Mouse (Mus musculus) kidney, postnatal 0 days (tissue): ENCODE results near the gene Pdzrn3. TPM values are rescaled to one million over a fixed set of nuclear protein-coding genes. Genes with fewer than 3 reads are reported as not detected.

Experiments
- ATAC-seq: fragments of 200-750 bp; cut with Nextera tagmentation; replicated peaks from 2 replicates; pipeline ENCODE4 v1.8.0; 2017; ENCODE audit warnings: low read depth, moderate number of reproducible peaks, moderate TSS enrichment, moderate library complexity; ENCODE audit not compliant: low FRiP score
- DNase-seq: peaks from one replicate; pipeline ENCODE4 v3.0.0-alpha.2; 2016; ENCODE audit warnings: low spot score
- H3K27ac ChIP-seq: fragments of 300-500 bp; sonication (generic); 2 replicates; pipeline ENCODE4 v1.5.1; 2014; ENCODE audit warnings: mild to moderate bottlenecking
- H3K27me3 ChIP-seq: fragments of 300-500 bp; sonication (generic); 2 replicates; pipeline ENCODE4 v1.6.1; 2014; ENCODE audit warnings: low read length, mixed read lengths; ENCODE audit not compliant: insufficient read depth
- H3K36me3 ChIP-seq: fragments of 300-500 bp; sonication (generic); 2 replicates; pipeline ENCODE4 v1.6.1; 2014; ENCODE audit warnings: low read length, mixed read lengths; ENCODE audit not compliant: insufficient read depth
- H3K4me1 ChIP-seq: fragments of 300-500 bp; sonication (generic); replicated peaks from 2 replicates; pipeline ENCODE4 v1.6.1; 2014; ENCODE audit warnings: antibody characterized with exemption, low read length, mixed read lengths; ENCODE audit not compliant: insufficient read depth
- H3K4me2 ChIP-seq: fragments of 300-500 bp; sonication (generic); 2 replicates; pipeline ENCODE4 v1.6.1; 2014; ENCODE audit warnings: mild to moderate bottlenecking, low read length, moderate library complexity, mixed read lengths
- H3K4me3 ChIP-seq: fragments of 300-500 bp; sonication (generic); replicated peaks from 2 replicates; pipeline ENCODE4 v1.5.1; 2014; ENCODE audit warnings: low read depth, low read length
- H3K9ac ChIP-seq: fragments of 300-500 bp; sonication (generic); 2 replicates; pipeline ENCODE4 v1.6.1; 2014; ENCODE audit warnings: low read depth, low read length
- H3K9me3 ChIP-seq: fragments of 300-500 bp; sonication (generic); replicated peaks from 2 replicates; pipeline ENCODE4 v1.6.1; 2016; ENCODE audit warnings: low read length, inconsistent platforms, mixed read lengths
- CTCF ChIP-seq: IDR thresholded peaks from 2 replicates; pipeline ENCODE4 v1.5.1; 2016; ENCODE audit warnings: antibody characterized with exemption, low read depth, mild to moderate bottlenecking, moderate library complexity
- WGBS: fragments of 180-500 bp; shearing (Covaris S2); extraction: QIAGEN DNeasy Blood & Tissue Kit; methylation state at CpG from one replicate; pipeline ENCODE4 v1.1.7; 2014; 5-methylcytosine and 5-hydroxymethylcytosine counted together
- polyA plus RNA-seq: library from polyadenylated mRNA; unstranded; fragments of >200 nt; fragmentation: Nextera tagmentation; extraction: Ambion mirVana; gene quantifications from 2 replicates; pipeline ENCODE4 v1.2.1, GENCODE M21; 2015

The Pdzrn3 gene
- polyA plus RNA-seq, 1 experiment from 2014 or later = 7.0 TPM

DNA sequence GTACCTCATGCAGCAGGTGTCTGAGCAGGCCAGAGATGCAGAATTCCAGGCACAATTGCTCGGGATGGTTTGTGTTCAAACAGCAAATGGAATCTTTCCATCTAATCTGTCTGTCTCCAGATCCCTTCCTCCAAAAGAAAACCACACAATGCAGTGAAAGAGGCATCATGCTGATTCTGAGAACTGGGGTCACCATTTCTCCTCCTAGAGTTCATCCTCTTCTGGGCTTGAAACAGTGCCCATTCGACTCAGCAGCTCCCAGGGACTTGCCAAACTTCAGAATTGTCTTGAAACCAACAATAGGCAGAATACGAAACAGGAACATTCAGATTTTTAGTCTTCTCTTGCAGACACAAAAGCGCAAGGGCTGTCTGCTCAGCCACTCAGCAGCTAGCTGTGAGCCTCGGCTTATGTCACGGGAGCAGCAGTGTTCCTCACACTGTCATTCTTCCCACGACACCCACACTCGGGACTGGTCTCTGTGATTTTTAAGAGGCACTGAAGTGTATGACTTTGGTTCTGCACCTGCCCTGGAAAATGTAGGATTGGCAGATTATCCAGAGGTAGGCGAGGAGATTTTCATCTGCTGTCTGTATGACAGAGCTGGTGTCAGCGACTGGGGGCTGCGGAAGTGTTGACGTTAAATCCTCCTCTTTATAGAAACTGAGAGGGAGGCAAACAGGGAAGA, 125.6 kb downstream of the Pdzrn3 start:
- H3K9ac ChIP-seq = no peak overlapping the region
- peaks cover 13% of the 10 kb centered on the region; the same call in 1 of the 2 replicates for H3K4me1 ChIP-seq
- H3K4me3 ChIP-seq = no peak overlapping the region
- WGBS = 58% methylated on average over 12 of the region's 12 CpGs
- ATAC-seq = no peak
- no peaks in the 10 kb centered on the region for H3K9me3 ChIP-seq
- no peaks in the 10 kb centered on the region for H3K36me3 ChIP-seq
- H3K27ac ChIP-seq = no peak overlapping the region
- no peak for DNase-seq
- no peaks in the 10 kb centered on the region for H3K27me3 ChIP-seq
- H3K4me2 ChIP-seq = no peak overlapping the region
- TF ChIP-seq CTCF = no peak

GRCm38 (mm10) chr6:101251160-101251559, 126.5 kb downstream of the Pdzrn3 start:
- Histone ChIP-seq H3K4me1 (peaks cover 13% of the 10 kb centered on the region; the same call in 1 of the 2 replicates), H3K9me3 (no peaks in the 10 kb centered on the region), H3K36me3 (no peaks in the 10 kb centered on the region), H3K4me3 (no peak overlapping the region), H3K9ac (no peak overlapping the region), H3K27ac (no peak overlapping the region), H3K4me2 (no peak overlapping the region), H3K27me3 (no peaks in the 10 kb centered on the region)
- TF ChIP-seq CTCF = no peak
- 35% methylated on average over 5 of the region's 5 CpGs for WGBS
- DNase-seq = peak; percentile 78
- ATAC-seq = 0 out of 2 replicates have a peak, but pooled peaks have one; percentile 7

DNA sequence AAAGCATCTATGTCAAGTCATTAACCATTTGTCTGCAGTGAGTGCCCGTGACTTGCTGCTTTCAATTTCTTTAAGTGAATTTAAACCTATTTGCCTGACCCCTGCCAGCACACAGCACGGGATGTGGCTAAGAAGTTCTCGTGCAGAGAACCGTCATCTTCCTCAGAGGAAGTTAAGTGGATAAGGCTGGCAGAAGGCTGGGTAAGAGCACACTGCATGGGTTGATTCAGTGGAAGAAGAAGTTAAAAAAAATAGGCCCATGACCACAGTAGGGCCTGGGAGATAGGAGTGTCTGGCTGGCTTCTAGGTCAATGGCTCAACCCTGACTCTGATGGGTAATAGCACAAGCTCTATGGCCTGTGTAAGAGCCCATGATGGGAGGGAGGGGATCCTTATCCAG, 131.6 kb downstream of the Pdzrn3 start:
- DNase-seq = no peak
- no peak overlapping the region for H3K9ac ChIP-seq
- H3K4me1 ChIP-seq = 0 out of 2 replicates have a peak, but pooled peaks cover 8% of the 10 kb centered on the region
- no peak overlapping the region for H3K27ac ChIP-seq
- ATAC-seq = no peak
- H3K36me3 ChIP-seq = no peaks in the 10 kb centered on the region
- H3K4me3 ChIP-seq = no peak overlapping the region
- WGBS = 95% methylated on average over 4 of the region's 4 CpGs
- H3K27me3 ChIP-seq = no peaks in the 10 kb centered on the region
- no peak overlapping the region for H3K4me2 ChIP-seq
- H3K9me3 ChIP-seq = no peaks in the 10 kb centered on the region
- TF ChIP-seq CTCF = no peak

- Histone ChIP-seq H3K36me3 (no peaks in the 10 kb centered on the region), H3K4me2 (no peak overlapping the region), H3K27me3 (no peaks in the 10 kb centered on the region), H3K9ac (no peak overlapping the region), H3K4me1 (0 out of 2 replicates have a peak, but pooled peaks cover 5% of the 10 kb centered on the region), H3K4me3 (no peak overlapping the region), H3K9me3 (no peaks in the 10 kb centered on the region), H3K27ac (no peak overlapping the region)
- no peak for DNase-seq
- WGBS = 72% methylated on average over 3 of the region's 3 CpGs
- TF ChIP-seq CTCF = no peak
- no peak for ATAC-seq
Measured at GRCm38 (mm10) chr6:101244355-101244754, 133.3 kb downstream of the Pdzrn3 start.

GRCm38 (mm10) chr6:101243189-101243815, 134.4 kb downstream of the Pdzrn3 start:
- Histone ChIP-seq H3K27me3 (no peaks in the 10 kb centered on the region), H3K4me3 (no peak overlapping the region), H3K4me2 (no peak overlapping the region), H3K36me3 (no peaks in the 10 kb centered on the region), H3K9ac (no peak overlapping the region), H3K4me1 (0 out of 2 replicates have a peak, but pooled peaks cover 5% of the 10 kb centered on the region), H3K27ac (no peak overlapping the region), H3K9me3 (no peaks in the 10 kb centered on the region)
- DNase-seq (peak; percentile 80), ATAC-seq (peak; percentile 87)
- TF ChIP-seq CTCF = no peak
- 35% methylated on average over 7 of the region's 7 CpGs for WGBS

GRCm38 (mm10) chr6:101236641-101237246, 141.0 kb downstream of the Pdzrn3 start:
- 22% methylated on average over 5 of the region's 5 CpGs for WGBS
- ATAC-seq = no peak

More at GRCm38 (mm10) chr6:101236641-101237246, 141.0 kb downstream of the Pdzrn3 start:
- no peaks in the 10 kb centered on the region for H3K36me3 ChIP-seq
- no peak for DNase-seq
- H3K9ac ChIP-seq = no peak overlapping the region
- no peak for TF ChIP-seq CTCF
- H3K9me3 ChIP-seq = no peaks in the 10 kb centered on the region
- H3K4me2 ChIP-seq = no peak overlapping the region
- no peaks in the 10 kb centered on the region for H3K4me1 ChIP-seq
- no peaks in the 10 kb centered on the region for H3K27me3 ChIP-seq
- H3K27ac ChIP-seq = no peak overlapping the region
- H3K4me3 ChIP-seq = no peak overlapping the region
